Mouse (Mus musculus): ENCODE results near the gene Pde2a.
A peak's percentile ranks its signal among the peaks of the same experiment; 100 is the strongest.

Gene Pde2a

DNA sequence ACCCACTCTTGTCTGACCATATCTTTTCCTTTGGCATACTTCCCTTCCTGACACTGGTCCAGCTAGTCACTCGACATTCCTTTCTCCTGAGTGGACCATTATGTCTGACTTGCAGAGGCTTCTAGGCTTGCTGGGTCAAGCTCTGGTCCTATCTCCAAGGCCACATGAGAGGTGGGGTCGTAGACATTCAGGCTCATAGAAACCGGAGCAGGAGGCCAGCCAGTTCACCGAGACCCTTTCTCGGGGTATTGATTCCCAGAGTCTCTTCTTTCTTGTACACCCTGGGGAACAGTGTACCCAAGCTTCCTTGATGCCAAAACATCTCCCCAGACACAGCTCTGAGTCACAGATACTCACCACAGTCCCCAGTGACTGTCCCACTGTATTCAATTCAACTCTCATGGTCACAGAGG, 52.9 kb downstream of the Pde2a start:
- no peak for DNase-seq (ENCODE audit: low spot score)

DNA sequence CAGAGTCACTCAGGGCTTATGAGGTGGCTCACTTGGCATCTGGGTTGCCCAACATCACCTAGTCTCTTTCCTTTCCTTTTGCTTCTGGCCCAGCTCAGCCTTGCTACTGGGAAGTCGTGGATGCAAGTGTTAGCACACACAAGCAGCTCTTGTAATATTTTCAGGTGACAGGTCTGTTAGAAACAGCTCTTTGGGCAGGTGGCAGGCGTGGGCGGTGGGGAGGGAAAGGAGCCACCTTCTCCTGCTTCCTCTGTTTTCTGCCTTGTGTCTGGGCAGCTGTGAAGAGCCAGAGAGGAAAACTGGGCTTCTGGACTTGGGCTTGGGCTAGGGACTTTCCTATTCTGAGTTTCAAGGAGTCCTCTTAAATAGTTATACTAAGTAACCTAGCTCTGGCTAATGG, 54.5 kb downstream of the Pde2a start:
- no peak for DNase-seq (ENCODE audit: low spot score)

DNA sequence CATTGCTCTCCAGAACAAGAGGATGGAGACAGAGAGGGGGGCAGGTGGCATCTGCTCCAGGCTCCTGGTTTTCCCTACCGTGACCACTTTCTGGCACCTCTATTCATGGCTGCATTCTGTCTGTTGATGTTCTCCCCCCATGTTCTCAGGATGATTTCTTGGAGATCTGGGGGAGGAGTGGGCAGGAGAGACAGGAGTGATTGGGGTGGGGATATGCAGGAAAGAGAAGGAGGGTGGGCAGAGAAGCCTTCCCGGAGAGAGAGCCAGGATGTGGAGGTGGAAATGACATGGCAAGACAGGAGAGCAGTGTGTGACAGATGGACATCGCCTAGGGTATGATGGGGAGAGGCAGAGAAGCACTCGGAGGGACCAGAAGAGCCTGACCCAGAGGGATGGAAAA, 55.0 kb downstream of the Pde2a start:
- DNase-seq (ENCODE audit: low spot score), result no peak

DNA sequence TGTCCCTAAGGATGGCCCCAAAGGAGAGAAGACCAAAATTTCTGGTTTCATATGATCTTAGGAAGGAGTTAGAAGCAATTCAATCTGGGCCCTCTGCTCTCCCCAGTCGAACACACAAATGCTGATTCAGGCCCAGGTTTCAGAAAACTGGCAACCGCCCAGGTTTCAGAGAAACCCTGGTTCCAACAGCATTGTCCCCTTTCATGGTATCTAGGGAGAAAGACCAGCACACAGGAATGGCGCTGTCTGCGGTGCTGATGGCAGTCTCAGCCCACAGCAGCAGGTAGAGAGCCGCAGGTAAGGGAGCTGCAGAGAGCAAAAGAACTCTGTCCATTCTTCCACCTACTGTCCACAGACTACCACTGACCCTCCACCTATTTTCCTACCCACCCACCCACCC, 55.7 kb downstream of the Pde2a start:
- no peak for DNase-seq (ENCODE audit: low spot score)

DNA sequence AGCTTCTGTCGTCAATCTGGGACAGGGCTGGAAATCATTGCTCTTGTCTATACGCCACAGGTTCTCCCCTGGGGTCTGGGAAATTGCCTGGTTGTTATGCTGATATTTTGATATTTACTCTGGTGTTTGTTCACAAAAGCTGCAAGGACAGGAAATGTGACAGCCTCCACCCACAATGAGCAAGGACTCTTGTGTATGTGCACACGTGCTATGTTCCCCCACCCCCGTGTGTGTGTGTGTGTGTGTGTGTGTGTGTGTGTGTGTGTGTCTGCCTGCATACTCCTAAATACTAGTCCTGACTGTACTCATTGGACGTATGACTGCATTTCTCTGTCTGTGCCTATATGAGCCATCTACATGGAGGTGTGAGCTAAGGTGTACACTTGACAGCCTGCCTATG, 56.6 kb downstream of the Pde2a start:
- no peak for DNase-seq (ENCODE audit: low spot score)

DNA sequence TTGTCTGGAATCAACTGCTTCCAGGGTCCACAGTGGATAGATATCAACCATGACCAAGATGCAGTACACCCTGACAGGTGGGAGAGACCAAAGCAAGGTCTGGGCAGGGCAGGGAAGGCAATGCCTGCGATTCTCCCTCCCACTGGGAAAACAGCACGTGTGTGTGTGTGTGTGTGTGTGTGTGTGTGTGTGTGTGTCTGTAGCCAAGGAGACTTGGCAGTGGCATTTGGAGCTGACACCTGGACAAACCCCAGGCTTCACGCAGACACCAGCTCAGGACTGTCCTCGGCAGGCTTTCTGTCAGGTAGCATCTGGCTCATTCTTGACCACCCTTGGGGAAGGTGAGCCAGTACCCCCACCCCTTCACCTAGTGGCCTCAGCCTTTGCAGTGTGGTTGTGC, 58.4 kb downstream of the Pde2a start:
- no peak for DNase-seq (ENCODE audit: low spot score)

DNA sequence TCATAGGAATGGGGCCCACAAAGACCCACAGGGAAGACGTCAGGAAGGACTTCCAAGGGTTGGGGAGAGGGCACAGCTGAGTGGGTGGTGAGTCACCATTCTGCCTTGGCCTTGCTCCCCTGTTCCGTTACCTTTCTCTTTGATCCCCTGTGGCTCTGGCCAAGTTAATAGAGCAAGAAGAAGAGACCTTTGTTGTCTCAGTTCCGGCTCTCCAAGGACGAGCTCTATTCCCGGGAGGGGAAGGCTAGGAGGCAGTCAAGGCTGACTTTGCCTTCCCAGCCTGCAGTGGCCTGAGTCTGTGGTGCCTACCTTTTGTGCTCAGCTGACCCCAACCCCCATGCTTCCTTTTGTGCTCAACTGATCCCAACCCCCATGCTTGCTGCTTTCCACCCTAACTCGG, 59.2 kb downstream of the Pde2a start:
- no peak for DNase-seq (ENCODE audit: low spot score)

DNA sequence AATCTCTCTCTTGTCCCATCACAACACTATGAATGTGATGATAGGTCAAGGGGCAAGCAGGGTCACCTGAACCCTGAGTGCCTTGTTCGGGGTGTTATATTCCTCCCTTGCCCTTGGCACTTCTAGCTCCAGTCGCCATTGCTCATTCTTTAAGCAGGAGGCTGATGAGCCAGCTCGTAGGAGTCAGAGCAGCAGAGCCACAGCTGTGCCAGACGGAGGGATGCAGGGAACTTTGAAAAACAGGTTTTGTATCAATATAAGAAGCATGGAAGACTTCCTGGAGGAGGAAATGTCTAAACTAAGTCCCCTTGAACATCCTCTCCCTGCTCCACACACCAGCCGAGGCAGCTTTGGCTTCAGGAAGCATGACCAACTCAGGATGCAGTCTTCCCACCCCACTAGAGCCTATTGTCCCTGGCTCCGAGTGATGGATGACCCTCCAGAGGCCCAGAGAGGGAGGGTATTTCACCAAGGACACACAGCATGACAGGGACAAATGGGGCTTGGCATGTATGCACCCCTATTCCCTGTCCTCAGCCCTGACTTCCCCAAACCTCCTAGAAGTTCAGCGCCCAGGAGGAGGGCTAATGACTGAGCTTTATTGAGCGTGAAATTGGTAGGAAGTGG, 60.5 kb downstream of the Pde2a start:
- DNase-seq (ENCODE audit: low spot score), result no peak

DNA sequence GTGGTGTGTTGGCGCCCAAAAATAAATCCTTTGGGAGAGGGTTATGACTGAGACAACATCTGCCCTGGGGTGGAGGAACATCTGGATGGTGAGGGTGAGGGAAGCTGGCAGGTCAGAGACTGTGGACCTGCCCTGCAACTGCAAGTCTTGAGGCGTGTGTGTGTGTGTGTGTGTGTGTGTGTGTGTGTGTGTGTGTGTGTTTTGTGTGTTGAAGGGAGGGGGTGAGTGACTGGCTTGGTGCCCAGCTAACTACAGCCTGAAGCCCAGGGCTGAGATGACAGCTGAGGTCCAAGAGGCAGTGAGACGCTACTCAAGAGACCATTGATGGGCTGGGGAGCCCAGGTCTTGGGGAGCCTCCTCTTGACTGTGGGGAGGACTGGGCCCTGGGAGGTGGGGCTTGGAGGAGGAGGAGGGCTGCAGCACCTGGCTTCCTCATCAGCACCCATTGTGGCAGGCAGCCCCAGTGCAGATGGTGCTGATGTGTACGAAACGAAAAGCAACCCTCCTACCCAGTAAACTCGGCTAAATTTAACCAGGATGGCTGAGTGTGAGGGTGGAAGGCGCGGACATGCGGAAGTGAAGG, 61.1 kb downstream of the Pde2a start:
- no peak for DNase-seq (ENCODE audit: low spot score)

DNA sequence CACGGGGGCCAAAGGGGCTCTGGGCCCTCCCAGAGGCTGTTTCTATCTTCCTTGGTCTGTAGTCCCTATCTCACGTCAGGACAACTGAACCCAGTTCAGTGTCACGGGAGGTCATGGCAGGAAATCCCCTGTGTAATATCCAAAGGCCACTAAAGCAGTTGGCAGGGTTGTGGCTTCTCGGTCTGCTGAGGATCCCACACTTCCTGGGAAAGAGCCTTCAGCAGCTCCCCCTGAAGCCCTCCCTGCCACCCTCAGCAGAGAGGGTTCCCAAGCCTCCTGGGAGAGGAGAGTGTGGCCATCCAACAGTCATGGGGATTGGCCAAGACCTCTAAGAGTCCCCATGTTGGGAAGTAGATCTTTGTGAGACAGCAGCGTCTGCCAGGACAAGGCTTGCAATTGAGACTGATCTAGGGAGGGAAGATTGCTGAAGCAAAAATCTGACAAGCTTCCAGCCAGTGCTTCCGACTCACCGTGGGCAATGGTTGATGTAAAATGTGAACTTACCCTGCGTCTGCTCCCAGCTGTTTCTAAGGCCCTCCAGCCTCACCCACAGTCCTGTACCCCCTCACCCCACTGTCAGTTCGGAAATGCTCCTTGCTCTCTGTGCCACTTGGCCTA, 62.1 kb downstream of the Pde2a start:
- DNase-seq (ENCODE audit: low spot score), result no peak

DNA sequence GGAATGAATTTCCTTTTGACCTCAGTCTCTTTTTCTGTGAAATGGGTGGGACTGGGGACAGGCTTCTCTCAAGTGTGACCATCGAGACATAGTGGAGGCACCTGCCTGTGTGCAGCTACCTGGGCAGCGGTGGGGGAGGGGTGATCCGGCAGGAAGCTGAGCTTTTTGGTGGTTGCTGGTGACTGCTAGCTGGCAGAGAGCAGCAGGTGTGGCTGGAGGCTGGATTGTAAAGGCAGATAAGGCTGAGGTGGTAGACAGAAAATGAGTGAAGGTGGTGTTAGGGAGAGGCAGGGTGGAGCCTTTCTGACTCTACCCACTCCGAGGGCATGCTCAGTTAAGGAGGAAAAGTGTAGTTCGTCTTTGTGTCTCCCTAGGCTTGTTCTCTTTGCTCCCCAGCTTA, 65.6 kb downstream of the Pde2a start:
- DNase-seq (ENCODE audit: low spot score), result no peak

DNA sequence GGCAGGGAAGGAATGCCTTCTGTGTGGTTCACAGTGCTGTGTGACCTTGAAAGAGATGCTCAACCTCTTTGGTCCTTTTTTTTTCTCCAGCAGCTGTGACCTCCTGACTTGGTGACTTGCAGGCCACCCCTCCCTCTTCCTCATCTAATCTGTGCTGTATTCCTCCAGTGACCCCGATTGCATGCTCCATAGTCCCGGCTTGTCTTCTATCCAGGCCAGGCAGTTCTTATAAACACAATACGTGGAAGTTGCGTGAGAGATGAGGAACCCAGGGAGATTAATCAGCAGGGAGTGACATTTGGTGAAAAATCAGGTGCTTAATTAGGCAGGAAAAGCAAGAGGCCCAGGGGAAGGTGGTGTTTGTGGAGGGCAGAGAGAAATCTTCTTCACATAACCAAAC, 69.5 kb downstream of the Pde2a start:
- DNase-seq (ENCODE audit: low spot score), result no peak

DNA sequence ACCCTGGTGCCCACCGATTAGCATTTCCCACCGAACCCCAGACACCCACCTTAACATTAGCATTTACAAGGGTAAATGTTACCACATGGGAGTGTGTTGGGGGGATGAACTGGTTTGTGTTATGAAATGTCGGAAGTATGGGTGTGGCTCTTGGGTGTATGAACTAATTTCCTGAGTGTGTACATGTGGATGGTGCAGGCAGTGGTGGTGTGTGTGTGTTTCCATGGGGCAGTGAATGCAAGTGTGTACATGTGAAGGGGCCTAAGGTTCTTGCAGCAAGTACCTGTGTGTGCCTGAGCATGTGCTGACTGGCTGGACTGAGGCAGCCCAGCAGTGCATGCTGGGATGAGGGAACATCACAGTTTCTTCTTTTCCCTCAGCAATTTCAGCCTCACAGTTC, 76.9 kb downstream of the Pde2a start:
- DNase-seq (ENCODE audit: low spot score), result no peak

DNA sequence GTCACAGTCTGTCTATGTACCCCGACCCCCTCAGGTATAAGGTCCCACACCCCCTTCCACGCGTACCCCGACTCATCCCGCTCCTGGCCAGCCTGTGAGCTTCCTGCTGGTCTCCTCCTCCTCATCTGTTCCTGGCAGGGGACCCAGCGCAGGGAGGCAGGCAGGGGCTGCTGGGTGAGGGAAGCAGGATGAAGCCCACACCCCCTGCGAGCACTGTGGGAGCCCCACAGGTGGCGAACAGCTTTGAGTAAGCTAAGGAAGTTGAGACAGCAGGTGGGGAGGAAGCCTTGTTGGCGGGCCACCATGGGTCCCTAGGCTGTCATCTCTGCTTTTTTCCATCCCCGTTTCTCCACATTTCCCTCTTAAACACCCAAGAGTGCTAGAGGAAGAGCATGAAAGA, 77.8 kb downstream of the Pde2a start:
- no peak for DNase-seq (ENCODE audit: low spot score)

DNA sequence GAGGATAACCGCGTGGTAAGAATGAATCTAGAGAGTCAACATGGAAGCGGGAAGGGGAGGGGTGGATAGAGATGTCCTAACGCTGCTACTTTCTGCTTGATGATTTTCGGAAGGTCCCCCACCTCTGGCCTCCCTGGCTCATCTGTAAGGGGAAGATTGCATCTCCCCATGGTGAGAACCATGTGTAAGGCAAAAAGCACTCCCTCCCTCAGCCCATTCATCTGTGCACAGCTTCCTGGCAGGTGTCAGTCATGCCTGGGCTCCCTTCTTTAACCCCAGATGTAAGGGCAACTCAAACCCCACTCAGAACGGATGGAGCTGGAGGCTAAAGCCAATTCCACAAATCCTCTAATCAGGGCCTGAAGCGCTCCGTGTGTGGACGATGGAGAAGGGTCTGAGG, 78.2 kb downstream of the Pde2a start:
- DNase-seq (ENCODE audit: low spot score), result no peak

DNA sequence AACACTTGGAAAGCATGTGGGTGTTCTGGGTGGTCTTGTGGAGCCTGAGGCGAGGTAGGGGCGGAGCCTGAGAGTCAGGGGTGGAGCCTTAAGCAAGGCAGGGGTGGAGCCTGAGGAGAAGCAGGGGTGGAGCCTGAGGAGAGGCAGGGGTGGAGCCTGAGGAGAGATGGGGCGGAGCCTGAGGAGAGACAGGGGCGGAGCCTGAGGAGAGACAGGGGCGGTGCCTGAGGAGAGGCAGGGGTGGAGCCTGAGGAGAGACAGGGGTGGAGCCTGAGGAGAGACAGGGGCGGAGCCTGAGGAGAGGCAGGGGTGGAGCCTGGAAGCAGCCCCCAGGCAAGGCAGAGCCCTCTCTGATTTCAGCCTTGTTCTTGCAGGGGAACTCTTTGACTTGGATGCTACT, 79.7 kb downstream of the Pde2a start:
- DNase-seq (ENCODE audit: low spot score), result no peak

DNA sequence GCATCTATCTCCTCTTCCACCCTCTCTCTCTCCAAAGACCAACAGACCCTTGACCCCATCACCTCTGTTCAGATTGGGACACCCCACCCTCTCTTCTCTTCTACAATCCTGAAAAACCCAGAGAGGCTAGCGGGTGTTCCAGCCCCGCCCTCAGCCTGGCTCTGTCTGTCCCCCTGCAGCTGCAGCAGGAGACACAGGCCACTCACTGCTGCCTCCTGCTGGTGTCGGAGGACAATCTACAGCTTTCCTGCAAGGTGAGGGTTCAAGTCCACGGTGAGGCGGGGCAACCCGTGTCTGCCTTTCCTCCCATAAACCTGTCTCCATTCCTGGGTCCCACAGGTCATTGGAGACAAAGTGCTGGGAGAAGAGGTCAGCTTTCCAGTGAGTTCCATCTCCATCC, 80.2 kb downstream of the Pde2a start:
- no peak for DNase-seq (ENCODE audit: low spot score)

DNA sequence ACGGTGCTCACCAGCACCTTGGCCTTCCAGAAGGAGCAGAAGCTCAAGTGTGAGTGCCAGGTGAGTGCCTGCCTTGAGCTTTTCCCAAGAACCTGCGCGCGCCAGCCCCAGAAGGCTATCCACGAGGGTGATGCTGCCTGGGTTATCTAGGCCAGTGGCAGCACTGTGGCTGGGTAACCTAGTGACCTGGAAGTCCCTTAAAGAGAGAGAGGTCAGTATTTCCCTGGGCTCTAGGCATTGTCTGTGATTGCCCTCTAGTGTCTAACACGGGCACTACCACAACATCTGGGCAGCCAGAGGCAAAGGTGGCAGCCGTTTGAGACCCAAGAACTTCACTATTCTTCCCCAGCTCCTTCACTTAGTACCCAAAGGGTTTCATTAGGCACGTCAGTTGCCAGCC, 81.9 kb downstream of the Pde2a start:
- peak; percentile 49 for DNase-seq (ENCODE audit: low spot score)

DNA sequence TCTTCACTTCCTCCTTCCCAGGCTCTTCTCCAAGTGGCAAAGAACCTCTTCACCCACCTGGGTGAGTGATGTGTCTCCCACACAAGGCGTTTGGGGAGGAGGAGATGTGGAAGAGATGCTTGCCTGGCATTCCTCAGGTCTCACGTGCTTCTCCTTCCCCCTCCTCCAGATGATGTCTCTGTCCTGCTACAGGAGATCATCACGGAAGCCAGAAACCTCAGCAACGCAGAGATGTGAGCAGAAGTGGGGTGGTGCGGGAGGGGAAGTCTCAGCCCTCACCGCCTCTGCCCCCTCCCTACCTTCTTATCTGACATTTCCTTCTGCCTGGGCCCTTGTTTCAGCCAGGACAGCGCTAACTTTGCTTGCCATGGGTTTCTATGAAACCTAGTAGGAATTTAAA, 82.3 kb downstream of the Pde2a start:
- DNase-seq (ENCODE audit: low spot score), result no peak

DNA sequence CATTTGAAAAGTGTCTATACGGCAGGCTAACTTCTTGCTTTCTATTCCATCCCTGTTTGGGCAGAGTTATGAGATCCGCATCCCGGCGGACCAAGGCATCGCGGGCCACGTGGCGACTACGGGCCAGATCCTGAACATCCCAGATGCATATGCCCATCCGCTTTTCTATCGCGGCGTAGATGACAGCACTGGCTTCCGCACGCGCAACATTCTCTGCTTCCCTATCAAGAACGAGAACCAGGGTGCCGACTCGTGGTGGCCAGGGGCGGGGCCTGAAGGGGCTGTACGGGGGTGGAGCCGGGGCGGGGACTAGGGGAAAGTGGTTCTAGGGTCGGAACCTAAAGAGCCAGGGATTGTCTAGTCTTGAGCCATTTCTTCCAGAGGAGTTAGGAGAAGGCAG, 83.0 kb downstream of the Pde2a start:
- DNase-seq (ENCODE audit: low spot score), result no peak

DNA sequence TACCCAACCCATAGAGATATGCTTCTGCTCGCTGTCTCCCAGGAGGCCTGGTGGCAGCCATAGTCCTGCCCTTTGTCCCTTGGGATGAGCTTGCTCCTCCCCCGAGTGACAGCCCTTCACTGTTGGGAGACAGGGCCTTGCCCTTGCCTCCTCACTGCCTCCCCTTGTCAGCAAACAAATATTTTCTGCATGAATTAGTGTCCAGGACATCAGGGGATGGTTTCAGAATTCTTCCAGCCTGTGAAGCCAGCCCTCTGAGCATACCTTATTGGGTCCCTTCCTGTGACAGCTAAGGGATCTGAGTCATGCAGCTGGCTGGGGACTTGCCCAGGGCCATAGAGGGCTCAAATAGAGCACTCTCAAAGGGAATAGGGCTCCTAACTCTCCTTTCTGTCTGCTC, 87.7 kb downstream of the Pde2a start:
- no peak for DNase-seq (ENCODE audit: low spot score)

DNA sequence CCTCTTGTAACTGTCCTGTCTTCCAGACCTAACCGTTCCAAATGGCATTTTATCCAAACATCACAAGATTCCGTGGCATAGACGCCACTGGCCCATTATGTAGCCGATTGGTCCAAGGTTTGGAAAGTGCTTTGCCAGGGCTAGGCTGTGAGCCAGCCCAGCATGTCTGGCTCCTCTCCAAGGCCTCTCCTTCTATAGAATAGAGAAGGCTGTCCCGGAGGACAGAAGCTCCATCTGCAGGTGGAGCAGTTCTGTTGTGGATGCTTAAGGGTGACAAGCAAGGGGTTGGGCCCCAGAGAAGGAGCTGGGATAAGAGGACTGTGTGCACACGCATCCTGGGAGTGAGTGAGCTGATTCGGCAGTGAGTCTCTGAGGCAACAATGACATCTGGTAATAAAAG, 92.2 kb downstream of the Pde2a start:
- DNase-seq (ENCODE audit: low spot score), result no peak

DNA sequence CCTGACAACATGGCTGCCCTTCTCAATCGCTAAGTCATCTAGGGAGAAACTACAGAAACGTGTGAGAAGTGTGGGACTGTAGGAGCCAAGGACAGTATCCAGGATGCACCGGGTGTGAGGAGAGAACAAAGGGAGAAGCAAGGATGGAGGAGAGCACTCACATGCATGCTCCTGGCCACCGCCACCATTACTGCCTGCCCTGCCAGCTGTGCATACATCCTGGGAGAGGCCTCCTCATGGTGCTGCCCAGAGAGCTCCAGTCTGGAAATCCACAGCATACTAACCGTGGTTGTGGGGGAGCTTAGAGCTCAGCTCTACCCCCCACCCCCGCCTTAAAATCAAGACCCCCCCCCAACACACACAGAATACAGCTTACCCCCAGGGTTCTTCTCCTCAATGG, 93.3 kb downstream of the Pde2a start:
- no peak for DNase-seq (ENCODE audit: low spot score)

DNA sequence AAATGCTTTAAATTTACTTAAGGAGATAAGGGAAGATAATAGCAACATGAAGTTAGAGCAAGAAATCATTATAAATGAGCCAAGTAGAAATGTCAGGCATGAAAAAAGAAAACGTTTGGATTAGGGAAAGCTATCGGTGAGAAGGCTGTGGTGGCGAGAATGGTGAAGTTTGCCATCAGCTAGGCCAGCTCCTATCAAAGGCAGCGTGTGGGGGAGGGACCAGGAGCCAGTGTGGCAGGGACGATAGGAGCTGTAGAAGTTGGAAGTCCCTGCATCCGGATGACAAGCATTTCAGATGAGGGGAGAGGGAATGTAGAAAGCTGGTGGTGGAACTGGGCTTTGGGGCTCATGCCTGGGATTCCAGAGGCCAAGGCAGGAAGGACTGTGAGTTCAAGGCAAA, 93.8 kb downstream of the Pde2a start:
- no peak for DNase-seq (ENCODE audit: low spot score)
